Mouse (Mus musculus) MEL (cell line): Measurements from ENCODE around the gene Vps13c.

ENCODE experiments used
- CTCF ChIP-seq, 3 experiments: IDR thresholded peaks in 2 of 3; conservative IDR thresholded peaks in 1 of 3; 2 replicates each; pipeline ENCODE4 v1.5.1; 2011 to 2012; ENCODE audit warnings: low read length in 3 of 3, low read depth in 2 of 3, mild to moderate bottlenecking in 2 of 3, improper control_type of control experiment in 1 of 3, inconsistent platforms in 1 of 3, mixed read lengths in 1 of 3, moderate library complexity in 1 of 3; ENCODE audit not compliant: control insufficient read depth in 1 of 3, insufficient read depth in 1 of 3, poor library complexity in 1 of 3, severe bottlenecking in 1 of 3
- ELF1 ChIP-seq: IDR thresholded peaks from 2 replicates; pipeline ENCODE4 v1.6.1; 2014; ENCODE audit warnings: low read depth, mild to moderate bottlenecking, inconsistent platforms, low read length, improper control_type of control experiment, moderate library complexity
- EP300 ChIP-seq, 2 experiments: IDR thresholded peaks; 2 replicates each; pipeline ENCODE4 v1.6.1; 2011; ENCODE audit warnings: improper control_type of control experiment in 2 of 2, low read length in 2 of 2, low read depth in 1 of 2, mild to moderate bottlenecking in 1 of 2
- NELFE ChIP-seq: IDR thresholded peaks from 2 replicates; pipeline ENCODE4 v1.6.1; 2011; ENCODE audit warnings: low read depth, low read length, improper control_type of control experiment
- NRF1 ChIP-seq: IDR thresholded peaks from 2 replicates; pipeline ENCODE4 v1.6.1; 2014; ENCODE audit warnings: low read depth, mild to moderate bottlenecking, inconsistent platforms, low read length, improper control_type of control experiment, moderate library complexity; ENCODE audit not compliant: poor library complexity, insufficient read depth, severe bottlenecking
- POLR2A ChIP-seq, 2 experiments: IDR thresholded peaks; 2 replicates each; pipeline ENCODE4 v1.6.1; 2011 to 2012; ENCODE audit warnings: low read length in 2 of 2, mild to moderate bottlenecking in 2 of 2, control low read depth in 1 of 2, improper control_type of control experiment in 1 of 2, low read depth in 1 of 2, moderate library complexity in 1 of 2; ENCODE audit not compliant: control insufficient read depth in 1 of 2, insufficient read depth in 1 of 2, poor library complexity in 1 of 2
- POLR2AphosphoS2 ChIP-seq: IDR thresholded peaks from 2 replicates; pipeline ENCODE4 v1.6.1; 2011; ENCODE audit warnings: low read length, improper control_type of control experiment
- POLR2AphosphoS5 ChIP-seq: IDR thresholded peaks from 2 replicates; pipeline ENCODE4 v1.6.1; 2012; ENCODE audit warnings: low read depth, borderline replicate concordance, mild to moderate bottlenecking, inconsistent platforms, low read length, moderate library complexity, mixed read lengths
- RAD21 ChIP-seq: IDR thresholded peaks from 2 replicates; pipeline ENCODE4 v1.6.1; 2011; ENCODE audit warnings: mild to moderate bottlenecking, low read depth, low read length, improper control_type of control experiment
- TCF12 ChIP-seq: IDR thresholded peaks from 2 replicates; pipeline ENCODE4 v1.6.1; 2014; ENCODE audit warnings: low read depth, mild to moderate bottlenecking, inconsistent platforms, low read length, improper control_type of control experiment, moderate library complexity
- USF2 ChIP-seq, 2 experiments: IDR thresholded peaks; 2 replicates each; pipeline ENCODE4 v1.6.1; 2011 to 2012; ENCODE audit warnings: improper control_type of control experiment in 2 of 2, low read length in 2 of 2, borderline replicate concordance in 1 of 2, inconsistent platforms in 1 of 2, low read depth in 1 of 2, mild to moderate bottlenecking in 1 of 2; ENCODE audit not compliant: insufficient read depth in 1 of 2
- ZC3H11A ChIP-seq: IDR thresholded peaks from 2 replicates; pipeline ENCODE4 v1.6.1; 2012; ENCODE audit warnings: low read depth, mild to moderate bottlenecking, inconsistent platforms, low read length, improper control_type of control experiment

DNA sequence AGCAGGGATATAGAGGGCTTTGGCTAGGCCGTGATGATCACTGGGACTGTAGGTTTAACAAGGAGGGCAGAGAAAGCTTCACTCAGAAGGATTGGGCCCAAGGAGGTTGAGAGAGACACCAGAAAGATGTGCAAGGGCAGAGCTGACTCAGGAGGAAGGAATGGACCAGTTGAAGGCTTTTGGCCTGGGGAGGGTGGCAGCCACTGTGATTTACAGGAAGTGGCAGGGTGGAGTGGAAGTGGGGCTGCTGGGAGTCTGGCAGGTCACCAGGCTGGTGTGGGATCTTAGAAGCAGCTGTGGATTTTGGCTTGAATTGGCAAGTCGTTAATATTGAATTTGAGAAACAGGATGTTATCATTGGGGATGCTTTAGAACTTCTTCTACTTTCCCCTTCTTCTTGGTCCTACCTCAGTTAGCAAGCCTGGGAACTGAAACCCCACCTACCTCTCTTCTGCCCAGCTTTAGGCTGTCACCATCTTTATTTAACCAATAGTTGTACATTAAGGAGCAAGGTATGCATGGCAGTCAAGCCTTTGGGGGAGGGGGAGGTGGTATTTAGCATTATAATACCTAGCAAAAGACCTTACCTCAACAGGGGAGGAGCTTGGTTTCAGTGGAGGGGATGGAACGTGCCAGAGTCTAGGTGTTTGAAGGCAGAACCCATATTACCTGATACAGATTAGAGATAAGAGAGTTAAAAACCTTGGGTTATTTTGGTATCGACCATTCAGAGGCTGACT lies 47.0 kb downstream of the Vps13c start:
- TF ChIP-seq CTCF (IDR thresholded peaks at IDR 0.05 in 2 of 3, conservative IDR thresholded peaks at IDR 0.05 in 1 of 3; ENCODE audit: control insufficient read depth in 1 of 3, insufficient read depth in 1 of 3, low read depth in 2 of 3, low read length in 3 of 3, poor library complexity in 1 of 3, severe bottlenecking in 1 of 3) (no peak), POLR2A (IDR thresholded peaks at IDR 0.05; ENCODE audit: control insufficient read depth in 1 of 2, insufficient read depth in 1 of 2, low read depth in 1 of 2, low read length in 2 of 2, poor library complexity in 1 of 2) (no peak), POLR2AphosphoS2 (no peak), ELF1 (no peak), TCF12 (no peak), EP300 (IDR thresholded peaks at IDR 0.05; ENCODE audit: low read depth in 1 of 2, low read length in 2 of 2) (no peak), ZC3H11A (no peak), RAD21 (no peak), NELFE (no peak), POLR2AphosphoS5 (no peak), NRF1 (no peak), USF2 (IDR thresholded peaks at IDR 0.05; ENCODE audit: borderline replicate concordance in 1 of 2, insufficient read depth in 1 of 2, low read depth in 1 of 2, low read length in 2 of 2) (no peak)
